Mouse (Mus musculus): Measurements from ENCODE around the gene Rbm8a. TPM values are rescaled to one million over a fixed set of nuclear protein-coding genes. Genes with fewer than 3 reads are reported as not detected.

Rbm8a gene
- 100 to 1,000 TPM; 156 to 191 TPM for polyA plus RNA-seq (2017; shearing (Covaris generic))

DNA sequence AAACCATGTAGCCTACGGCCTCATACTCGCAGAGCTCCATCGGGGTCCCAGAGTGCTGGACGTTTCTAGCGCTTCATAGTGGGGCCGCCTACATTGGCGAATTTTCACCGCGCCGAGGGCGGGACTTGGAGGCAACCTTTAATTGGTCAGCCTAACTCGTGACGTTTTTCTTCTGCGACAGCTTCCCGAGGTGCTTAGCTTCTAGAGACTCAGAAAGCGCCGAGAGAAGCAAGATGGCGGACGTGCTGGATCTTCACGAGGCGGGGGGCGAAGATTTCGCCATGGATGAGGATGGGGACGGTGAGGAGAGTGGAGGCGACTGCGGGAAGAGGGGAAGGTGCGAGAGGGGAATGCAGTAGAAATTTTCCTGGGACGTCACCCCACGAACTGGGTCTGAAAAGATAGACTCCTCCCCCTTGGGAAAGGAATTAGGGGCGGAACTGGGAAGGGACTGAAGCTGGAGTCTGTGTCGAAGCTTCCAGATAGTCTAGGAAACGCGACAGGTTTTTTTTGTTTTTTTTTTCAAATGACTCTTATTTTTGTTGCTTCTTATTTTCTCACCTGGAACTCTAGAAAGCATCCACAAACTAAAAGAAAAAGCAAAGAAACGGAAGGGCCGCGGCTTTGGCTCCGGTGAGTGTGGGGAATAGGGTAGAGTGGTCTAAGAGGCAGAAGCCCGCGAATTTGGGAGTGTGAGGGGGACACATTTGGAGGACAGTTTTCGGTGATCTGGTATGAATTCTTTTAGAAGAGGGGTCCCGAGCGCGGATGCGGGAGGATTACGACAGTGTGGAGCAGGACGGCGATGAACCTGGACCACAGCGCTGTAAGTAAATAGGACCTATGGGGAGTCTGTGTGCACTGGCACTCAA, at the start of gene Rbm8a:
Gene Rbm8a, plus strand, starts transcription at position 205 of the 872 bp plus-strand sequence.

DNA sequence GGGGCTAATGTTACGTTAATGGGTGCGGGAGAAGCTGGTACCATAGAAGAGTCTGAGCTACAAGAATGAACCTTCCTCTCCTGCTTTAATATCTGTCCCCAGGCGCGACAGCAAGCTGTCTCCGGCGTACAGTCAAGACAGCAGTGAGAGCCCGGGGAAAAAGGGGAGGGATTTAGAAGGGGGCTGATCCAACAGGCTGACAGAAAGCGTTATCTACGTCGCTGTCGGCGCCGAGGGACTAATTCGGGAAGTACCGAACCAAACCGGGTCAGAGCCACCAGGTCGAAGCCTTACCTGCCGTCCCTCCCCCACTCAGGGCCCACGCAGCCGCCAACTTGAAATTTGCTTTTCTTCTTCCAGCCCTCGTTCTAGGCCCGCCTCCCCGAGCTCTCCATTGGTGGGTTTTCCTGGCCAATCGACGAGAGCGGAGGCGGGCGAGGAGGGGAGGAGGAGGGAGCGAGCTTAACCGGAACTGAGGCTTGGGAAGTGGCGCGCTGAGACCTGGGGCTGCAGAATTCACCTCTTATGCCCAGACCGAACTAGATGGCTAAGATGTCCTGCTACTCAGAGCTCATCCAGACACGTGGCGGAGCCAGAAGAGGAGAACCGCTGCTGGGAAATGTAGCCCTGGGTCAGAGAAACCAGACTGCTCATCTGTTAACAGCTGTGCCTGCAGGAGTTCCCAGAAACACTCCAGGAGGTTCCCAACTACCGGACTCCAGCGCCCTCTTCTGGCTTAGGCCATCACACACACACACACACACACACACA, 35.8 kb upstream of the Rbm8a start, which contains the start of gene Polr3gl:
Gene Polr3gl, minus strand, starts transcription at position 392 of the 771 bp plus-strand sequence.

DNA sequence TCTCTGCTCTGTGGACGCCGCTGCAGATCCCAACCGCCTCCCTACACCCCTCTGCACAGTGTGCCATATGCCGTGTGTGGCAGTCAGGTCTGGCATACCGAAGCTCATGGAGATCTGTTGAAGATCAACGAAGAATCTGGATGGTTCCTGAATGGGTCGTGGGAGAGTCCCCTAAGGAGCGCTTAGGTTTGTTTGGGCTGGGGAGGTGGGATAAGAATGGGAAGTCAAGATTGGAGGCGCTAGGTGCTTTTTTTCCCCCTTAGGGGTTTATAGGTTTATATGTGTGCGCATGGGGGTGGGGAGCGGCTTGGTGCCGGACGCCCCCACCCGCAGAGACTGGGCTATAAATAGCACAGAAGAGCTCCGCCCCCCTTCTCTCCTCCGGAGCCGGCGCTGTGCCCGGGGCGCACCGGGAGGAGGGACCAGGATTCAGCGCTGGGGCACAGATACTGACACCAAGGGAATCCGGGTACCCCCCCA, 33.5 kb upstream of the Rbm8a start, which contains the start of gene Ankrd34a:
Gene Ankrd34a, plus strand, starts transcription at position 409 of the 480 bp plus-strand sequence.

DNA sequence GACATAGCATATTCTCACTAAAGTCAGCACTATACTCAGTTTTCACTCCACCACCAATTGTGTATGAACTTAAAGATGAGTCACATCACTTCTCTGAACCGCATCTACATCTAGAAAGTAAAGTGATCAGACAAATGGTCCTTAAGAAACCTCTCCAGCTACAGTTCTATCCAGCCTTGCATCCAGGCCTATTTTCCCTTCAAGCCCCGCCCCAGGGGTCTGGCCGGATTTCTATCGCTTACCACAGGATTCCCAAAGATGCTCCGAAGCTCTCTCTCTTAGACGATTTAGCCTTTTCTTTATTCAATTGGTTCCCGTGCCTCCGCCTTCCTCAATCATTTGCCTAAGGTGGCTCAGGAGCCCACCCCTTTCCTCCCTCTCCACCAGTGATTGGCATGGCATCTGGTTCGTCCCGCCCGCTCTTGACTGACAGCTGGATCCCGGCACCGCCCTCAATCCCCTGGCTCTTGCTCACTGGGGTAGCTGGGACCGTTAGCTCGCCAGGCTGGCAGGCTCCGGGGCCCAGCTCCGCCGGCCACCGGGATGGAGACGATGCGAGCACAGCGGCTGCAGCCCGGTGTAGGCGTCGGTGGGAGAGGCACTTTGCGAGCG, 29.0 kb upstream of the Rbm8a start, which contains the start of gene Lix1l:
Gene Lix1l, plus strand, starts transcription at position 511 of the 612 bp plus-strand sequence.

DNA sequence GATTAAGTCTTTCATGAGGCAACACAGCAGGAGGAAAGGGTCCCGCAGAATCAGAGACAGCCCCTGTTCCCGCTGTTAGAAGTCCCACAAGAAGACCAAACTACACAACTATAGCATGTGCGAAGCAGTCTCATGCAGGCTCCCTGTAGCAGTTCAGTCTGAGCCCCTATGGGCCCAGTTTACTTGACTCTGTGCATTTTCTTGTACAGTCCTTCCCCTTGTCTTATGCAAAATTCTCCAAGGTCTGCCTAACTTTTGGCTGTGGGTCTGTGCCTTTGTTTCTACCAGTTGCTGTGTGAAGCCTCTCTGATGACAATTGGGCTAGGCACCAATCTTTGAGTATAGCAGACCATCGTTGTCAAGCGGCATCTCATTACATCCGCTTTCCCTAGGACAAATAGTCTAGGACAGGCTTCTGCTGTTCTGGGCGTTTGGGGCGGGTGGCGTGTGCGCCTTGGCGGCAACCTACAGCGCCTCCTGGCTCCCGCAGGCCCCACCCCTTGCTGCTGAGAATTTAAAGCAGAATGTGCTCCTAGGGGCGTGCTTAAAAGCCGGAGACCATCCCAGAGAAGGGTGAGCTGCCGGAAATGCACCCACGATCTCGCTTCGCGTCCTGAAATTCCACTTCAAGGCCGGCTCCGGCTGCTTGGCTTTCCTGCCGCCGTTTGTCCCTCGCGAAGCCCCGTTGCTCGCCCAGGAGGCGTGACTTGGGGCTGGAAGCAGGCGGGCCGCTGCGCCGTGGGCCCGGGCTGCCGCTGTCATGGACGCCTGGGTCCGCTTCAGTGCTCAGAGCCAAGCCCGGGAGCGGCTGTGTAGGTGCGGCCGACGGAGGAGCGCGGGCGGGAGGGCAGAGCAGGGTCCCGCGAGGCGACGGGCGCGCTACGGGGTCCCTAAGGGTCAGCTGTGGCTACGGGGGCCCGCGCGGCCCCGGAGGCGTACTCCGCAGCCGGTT, 5.5 kb downstream of the Rbm8a start, which contains the start of the genes Pex11b and Gm42957:
Gene Pex11b, plus strand, starts transcription at position 449 of the 952 bp plus-strand sequence.
Gene Gm42957, plus strand, starts transcription at position 547 of the 952 bp plus-strand sequence.

DNA sequence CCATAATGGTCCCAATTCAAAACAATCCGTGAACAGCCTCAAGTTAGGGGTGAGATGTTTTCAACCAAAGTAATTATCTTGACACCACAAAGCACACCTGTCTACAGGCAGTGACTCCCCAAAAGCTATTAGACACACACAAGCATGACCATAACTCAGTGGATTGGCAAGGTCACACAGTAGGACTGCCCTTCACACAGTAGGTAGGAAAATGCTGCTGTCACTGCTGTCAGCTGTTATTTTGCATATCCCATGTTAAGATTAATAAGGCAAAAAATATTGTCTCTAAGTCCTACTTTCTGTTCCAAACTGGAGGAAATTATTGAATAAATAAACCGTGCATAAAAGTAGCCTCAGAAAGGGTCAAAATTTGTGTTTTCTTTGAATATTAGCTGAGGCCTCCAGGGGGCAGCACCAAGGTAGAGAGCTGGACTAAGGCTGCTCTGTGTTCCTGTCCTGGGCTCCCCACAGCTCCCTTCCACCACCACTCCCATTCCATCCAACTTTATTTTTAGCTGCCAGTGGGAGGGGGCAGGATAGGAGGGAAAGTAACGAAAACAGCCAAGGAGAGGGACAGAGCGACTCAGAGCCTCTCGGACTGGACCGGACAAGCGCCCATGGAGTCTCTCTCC, 15.4 kb downstream of the Rbm8a start, which contains the start of gene Itga10:
Gene Itga10, plus strand, starts transcription at position 567 of the 632 bp plus-strand sequence.

DNA sequence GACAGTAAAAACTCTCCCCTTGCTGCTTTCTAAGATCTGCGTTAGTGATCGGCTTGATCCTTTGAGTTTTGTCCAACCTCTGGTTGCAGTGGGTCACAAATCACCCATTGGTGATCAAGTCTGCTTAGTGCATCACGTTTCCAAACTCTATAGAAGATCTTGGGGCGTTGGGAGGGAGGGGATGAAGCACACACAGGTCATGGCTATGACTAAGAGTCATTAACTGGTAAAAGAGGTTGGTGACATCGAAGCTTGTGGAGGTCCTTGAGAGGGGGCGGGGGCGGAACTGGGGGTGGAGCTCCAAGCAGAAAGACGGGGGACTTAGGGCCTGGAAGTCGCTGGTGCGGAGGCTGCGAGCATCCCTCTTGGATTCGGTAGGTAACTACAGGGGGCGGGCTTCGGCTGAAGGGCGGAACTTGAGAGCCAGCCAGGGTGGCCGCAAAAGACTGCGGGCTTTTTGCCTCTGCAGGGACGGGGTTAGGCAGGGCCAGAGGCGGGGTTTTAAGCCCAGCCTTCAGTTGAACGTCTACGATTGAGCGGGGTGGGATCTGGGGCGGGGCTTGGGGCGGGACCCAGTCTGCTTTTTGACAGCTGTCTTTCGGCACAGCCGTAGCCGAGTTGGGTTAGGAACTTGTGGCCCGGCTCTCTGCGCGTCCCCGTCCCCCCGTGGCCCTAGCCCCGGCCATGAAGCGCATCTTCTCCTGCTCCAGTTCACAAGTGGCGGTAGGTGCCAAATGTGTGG, 40.2 kb downstream of the Rbm8a start, which contains the start of gene Ankrd35:
Gene Ankrd35, plus strand, starts transcription at position 405 of the 742 bp plus-strand sequence.

Other genes starting within 250 kb of the Rbm8a start
- not detected for gene BC107364, start 177.6 kb upstream of the Rbm8a start, polyA plus RNA-seq (2017; shearing (Covaris generic))
- gene Hfe2, start 104.8 kb upstream of the Rbm8a start, polyA plus RNA-seq (2017; shearing (Covaris generic)), result not detected
- 100 to 1,000 TPM; 566 to 913 TPM for gene Txnip, start 72.0 kb upstream of the Rbm8a start, polyA plus RNA-seq (2017; shearing (Covaris generic))
- gene Gm16253, start 52.9 kb upstream of the Rbm8a start, polyA plus RNA-seq (2017; shearing (Covaris generic)), result under 1 TPM; 0.62 to 0.69 TPM
- gene Polr3gl, start 35.8 kb upstream of the Rbm8a start, polyA plus RNA-seq (2017; shearing (Covaris generic)), result 10 to 100 TPM; 15.0 to 21.6 TPM
- gene Ankrd34a, start 33.3 kb upstream of the Rbm8a start, polyA plus RNA-seq (2017; shearing (Covaris generic)), result not detected
- under 1 TPM; 0.06 to 0.18 TPM for gene Lix1l, start 28.8 kb upstream of the Rbm8a start, polyA plus RNA-seq (2017; shearing (Covaris generic))
- 10 to 100 TPM; 33.0 to 66.2 TPM for gene Pex11b, start 5.4 kb downstream of the Rbm8a start, polyA plus RNA-seq (2017; shearing (Covaris generic))
- under 1 TPM in 1 of 2 experiments, not detected in 1; 0.33 TPM for gene Gm42957, start 5.5 kb downstream of the Rbm8a start, polyA plus RNA-seq (2017; shearing (Covaris generic))
- gene Itga10, start 15.7 kb downstream of the Rbm8a start, polyA plus RNA-seq (2017; shearing (Covaris generic)), result under 1 TPM; 0.04 to 0.16 TPM
- gene Ankrd35, start 40.2 kb downstream of the Rbm8a start, polyA plus RNA-seq (2017; shearing (Covaris generic)), result under 1 TPM in 1 of 2 experiments, not detected in 1; 0.64 TPM
- gene Pias3, start 66.5 kb downstream of the Rbm8a start, polyA plus RNA-seq (2017; shearing (Covaris generic)), result 10 to 100 TPM; 19.7 to 28.1 TPM
- gene Nudt17, start 78.6 kb downstream of the Rbm8a start, polyA plus RNA-seq (2017; shearing (Covaris generic)), result under 1 TPM; 0.55 to 0.71 TPM
- gene Polr3c, start 97.7 kb downstream of the Rbm8a start, polyA plus RNA-seq (2017; shearing (Covaris generic)), result 10 to 100 TPM; 73.7 to 80.2 TPM
- gene Rnf115, start 97.7 kb downstream of the Rbm8a start, polyA plus RNA-seq (2017; shearing (Covaris generic)), result 100 to 1,000 TPM; 117 to 137 TPM
- gene Pdzk1, start 199.4 kb downstream of the Rbm8a start, polyA plus RNA-seq (2017; shearing (Covaris generic)), result not detected
- 10 to 100 TPM in 1 of 2 experiments, 1 to 10 TPM in 1; 7.6 to 24.2 TPM for gene Cd160, start 199.4 kb downstream of the Rbm8a start, polyA plus RNA-seq (2017; shearing (Covaris generic))